Mouse (Mus musculus): Measurements from ENCODE around the gene Rffl.

The Rffl gene

DNA sequence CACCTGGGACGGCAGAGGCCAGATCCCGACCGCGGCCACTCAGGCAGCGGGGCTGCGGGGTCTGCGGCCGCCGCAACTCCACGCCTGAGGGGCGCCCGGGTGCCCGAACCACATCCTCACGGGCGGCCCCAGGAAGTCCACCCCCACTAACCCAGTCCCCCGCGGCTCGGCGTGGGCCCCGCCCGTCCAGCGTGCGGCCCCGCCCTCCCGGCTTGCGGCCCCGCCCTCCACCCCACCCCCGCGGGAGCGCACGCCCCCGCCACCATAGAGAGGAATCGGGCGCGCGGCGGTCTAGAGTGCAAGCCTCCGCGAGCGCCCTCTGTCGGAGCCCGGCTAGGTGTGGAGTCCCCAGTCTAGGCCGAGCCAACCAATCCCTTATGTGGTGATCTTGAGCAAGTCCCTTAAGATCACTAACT, at the start of gene Rffl:
Gene Rffl (minus strand): TSS at position 180 of the 416 bp plus-strand sequence.
- peak; percentile 88 to 92 for DNase-seq (ENCODE audit: low spot score in 2 of 2)

DNA sequence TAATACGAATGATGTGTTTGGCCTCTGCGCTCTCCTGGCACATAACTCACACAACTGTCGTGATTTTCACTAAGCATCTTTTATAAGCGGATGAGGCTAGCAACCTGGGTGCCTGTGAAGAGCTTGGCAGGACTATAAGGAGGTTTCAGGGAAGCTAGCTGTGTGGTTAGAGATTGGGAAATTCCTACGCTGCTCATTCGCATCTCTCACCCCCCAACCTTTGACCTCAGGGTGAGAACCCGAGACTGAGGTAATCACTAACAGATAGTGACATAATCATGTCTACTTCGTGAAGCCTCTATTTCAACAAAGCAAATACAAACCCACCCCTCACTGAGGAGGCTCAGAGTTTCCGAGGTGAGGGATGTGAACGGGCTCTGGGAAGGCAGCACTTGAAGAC, 49.8 kb upstream of the Rffl start:
- DNase-seq (ENCODE audit: low spot score in 2 of 2), result no peak

GRCm38 (mm10) chr11:82914711-82915352, 43.8 kb upstream of the Rffl start:
- peak; percentile 50 to 75 for DNase-seq (ENCODE audit: low spot score in 2 of 2)

DNA sequence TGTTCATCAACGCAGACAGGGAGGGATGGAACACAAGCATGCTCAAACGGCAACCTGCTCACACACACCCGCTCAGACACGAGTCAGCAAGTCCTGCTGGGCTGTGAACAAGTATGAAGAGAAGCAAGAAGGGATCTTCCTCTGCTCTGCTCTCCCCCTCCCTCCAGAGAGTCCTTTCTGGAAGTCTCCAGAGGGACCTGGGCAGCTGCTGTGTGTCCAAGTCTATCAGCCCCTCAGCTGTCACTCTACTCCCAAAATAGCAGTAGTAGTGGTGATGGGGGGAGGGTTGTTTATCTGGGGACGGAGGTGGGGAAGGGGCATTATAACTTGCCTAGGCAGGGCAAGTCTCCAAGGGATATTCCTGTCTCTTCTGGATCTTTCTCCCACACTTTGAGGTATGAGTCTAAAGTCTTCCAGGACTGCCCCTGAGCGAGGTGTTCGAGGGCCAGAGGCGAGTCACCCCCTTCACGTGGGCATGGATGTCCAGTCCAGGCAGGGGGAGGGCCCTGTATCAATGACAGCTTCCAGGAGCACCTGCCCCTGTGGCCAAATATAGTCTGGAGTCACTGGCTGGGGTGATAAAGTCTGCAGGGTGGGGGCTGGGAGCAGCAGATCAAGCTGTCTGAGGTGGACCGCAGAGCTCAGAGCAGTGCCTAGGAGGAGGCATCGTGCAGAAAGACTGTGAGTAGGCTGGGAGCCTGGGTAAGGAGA, 39.8 kb upstream of the Rffl start:
- no peak for DNase-seq (ENCODE audit: low spot score in 2 of 2)

DNA sequence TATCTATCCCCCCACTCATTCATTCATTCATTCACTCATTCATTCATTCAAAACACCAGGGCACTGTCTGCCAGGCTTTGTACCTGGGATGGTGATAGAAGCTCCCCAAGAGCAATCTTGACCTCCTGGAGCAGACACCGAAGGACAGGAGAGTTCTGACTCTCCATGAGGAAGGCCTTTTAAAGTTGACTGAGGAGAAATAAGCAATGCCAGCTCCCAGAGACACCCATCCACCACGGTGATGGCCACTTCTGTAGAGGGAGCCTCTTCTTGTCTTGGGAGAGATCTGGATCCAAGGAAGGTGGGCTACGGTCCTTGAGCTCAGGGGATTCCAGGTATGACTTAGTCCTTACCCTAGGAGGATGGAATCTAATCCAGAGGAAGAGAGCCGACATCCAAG, 39.2 kb upstream of the Rffl start, which contains the start of gene Unc45b:
Gene Unc45b (plus strand): TSS at position 301 of the 400 bp plus-strand sequence.
- no peak for DNase-seq (ENCODE audit: low spot score in 2 of 2)

DNA sequence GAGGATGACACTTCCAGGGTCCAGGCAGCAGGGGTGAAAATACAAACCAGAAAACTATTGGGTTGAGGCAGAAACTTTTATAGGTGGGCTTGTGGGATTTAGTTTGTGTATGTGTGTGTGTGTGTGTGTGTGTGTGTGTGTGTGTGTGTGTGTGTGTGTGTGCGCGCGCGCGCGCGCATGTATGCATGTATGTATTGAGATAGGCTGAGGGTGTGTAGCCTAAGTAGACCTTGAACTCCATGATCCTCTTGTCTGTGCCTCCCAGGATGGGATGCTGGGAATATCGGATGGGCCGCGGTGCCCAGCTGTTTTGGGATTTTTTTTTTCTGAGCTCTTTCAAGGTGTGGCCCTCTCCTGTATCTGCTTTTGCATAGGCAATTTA, 37.6 kb upstream of the Rffl start:
- no peak for DNase-seq (ENCODE audit: low spot score in 2 of 2)

DNA sequence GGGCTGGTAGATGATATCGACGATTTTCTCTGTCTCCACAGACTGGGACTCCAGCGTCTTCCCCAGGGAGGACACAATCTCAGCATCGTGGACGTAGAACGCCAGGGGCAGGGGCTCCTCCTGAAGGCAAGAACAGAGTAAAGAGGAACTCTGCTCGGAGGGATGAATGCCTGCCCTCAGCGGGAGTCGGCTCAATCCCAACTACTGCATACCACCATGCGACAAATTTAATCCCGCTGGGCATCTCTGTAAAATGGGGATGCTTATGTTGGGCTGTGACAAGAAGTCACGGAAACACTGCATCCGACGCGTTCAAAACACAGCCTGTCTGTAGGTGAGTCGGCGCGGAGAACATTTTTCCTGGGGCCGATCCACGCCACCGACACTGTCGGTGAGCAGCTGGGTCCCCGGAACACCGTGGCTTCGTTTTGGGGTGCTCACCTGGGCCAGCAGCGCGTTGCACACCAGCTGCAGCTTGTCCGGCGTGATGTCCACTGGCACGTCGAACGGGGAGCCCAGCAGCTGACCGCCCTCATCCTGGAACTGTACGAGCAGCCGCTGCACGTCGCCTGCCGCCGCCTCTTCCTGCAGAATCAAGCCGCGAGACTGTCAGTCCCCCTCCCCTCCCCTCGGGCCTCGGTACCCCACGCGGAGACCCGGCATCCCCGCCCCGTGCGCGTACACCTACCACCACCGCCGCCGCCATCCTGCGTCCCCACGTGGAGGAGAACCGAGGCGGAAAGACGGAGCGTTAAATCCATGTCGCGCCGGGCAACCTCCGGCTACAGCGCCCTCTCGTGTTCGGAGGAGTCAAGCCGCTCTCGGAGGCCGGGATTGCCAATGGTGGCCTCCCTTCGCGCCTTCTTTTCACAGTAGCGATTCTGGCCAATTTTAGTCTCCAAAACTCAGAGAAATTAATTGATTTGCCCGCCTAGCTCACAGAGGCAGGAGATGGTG, 36.9 kb upstream of the Rffl start, which contains the start of gene Nle1:
Gene Nle1 (minus strand): TSS at position 761 of the 957 bp plus-strand sequence.
- peak; percentile 89 to 93 for DNase-seq (ENCODE audit: low spot score in 2 of 2)

DNA sequence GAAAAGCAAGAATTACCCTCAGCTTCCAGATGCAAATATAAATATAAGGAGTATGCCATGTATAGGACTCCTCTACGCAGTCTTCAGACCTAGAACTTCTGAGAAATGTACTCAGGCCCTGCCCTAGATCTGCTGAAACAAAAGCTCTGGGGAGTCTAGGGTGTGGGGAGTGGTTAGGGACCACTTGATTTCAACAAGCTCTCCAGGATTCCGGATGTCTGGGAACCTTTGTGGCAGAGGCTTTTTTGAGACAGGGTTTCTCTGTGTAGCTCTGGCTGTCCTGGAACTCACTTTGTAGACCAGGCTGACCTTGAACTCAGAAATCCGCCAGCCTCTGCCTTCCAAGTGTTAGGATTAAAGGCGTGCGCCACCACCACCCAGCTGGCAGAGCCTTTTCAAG, 34.8 kb upstream of the Rffl start:
- DNase-seq (ENCODE audit: low spot score in 2 of 2), result no peak

GRCm38 (mm10) chr11:82904952-82905351, 33.9 kb upstream of the Rffl start:
- no peak for DNase-seq (ENCODE audit: low spot score in 2 of 2)

- DNase-seq (ENCODE audit: low spot score in 2 of 2), result no peak
Measured at GRCm38 (mm10) chr11:82901606-82902310, 30.7 kb upstream of the Rffl start.

DNA sequence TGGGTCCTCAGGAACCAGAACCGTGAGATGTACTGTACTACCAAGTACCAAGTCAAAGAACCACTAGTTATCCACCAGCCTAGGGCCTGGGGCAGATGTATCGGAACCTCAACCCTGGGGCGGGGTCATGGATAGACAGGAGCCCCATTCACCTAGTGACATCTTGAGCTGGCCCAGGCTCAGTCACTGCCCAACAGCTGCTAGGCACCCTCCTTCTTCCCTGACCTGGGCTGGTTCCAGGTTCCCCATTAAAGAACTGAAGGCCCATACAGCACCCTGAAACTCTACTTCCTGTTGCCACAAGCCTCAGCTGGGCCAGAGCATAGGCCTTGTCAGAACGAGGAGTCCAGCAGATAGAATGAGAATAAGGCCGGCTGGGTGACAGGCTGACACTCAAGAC, 28.7 kb upstream of the Rffl start:
- no peak for DNase-seq (ENCODE audit: low spot score in 2 of 2)

GRCm38 (mm10) chr11:82897478-82897877, 26.5 kb upstream of the Rffl start:
- DNase-seq (ENCODE audit: low spot score in 2 of 2), result no peak

DNA sequence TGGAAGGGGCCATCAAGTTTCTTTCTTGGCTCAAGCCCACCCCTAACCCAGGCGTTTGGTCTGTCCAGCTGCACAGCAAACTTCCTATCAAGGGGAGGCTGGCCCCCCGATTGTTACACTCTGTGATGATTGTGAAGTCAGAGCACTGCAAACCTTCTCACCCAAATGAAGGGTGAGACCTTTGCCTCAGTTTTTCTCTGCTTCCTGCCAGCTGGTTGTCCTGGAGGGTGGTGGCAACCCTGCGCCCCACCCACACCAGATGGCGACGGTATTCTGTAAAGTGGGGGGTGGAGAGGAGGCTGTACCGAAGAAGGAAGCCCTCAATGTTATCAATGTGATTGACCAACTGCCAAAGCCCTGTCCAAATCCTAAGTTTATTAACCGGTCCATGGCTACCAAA, 20.9 kb upstream of the Rffl start, which contains the start of gene Fndc8:
Gene Fndc8 (plus strand): TSS at position 189 of the 400 bp plus-strand sequence.
- DNase-seq (ENCODE audit: low spot score in 2 of 2), result no peak

GRCm38 (mm10) chr11:82890342-82890762, 19.3 kb upstream of the Rffl start, which contains the start of gene Rad51d:
Gene Rad51d, minus strand, starts transcription at chr11:82890614.
- peak; percentile 93 to 94 for DNase-seq (ENCODE audit: low spot score in 2 of 2)

GRCm38 (mm10) chr11:82889524-82890341, 18.7 kb upstream of the Rffl start:
- DNase-seq (ENCODE audit: low spot score in 2 of 2), result peak; percentile 6 to 9

GRCm38 (mm10) chr11:82888491-82888946, 17.5 kb upstream of the Rffl start:
- DNase-seq (ENCODE audit: low spot score in 2 of 2), result peak in 1 of 2 experiments; percentile 32

DNA sequence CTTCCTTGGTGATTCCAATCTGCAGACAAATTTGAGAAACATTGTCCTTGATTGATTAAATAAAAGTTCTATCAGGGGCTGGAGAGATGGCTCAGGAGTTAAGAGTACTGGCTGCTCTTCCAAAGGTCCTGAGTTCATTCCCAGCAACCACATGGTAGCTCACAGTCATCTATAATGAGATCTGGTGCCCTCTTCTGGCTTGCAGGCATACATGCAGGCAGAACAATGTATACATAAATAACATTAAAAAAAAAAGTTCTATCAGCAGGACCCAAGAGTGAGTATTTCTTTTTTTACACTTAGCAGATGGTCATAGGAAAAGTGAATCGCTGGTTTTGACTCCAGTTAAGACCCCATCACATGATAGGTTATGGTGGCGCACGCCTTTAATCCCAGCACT, 15.5 kb upstream of the Rffl start:
- DNase-seq (ENCODE audit: low spot score in 2 of 2), result no peak

- DNase-seq (ENCODE audit: low spot score in 2 of 2), result no peak
Measured at GRCm38 (mm10) chr11:82883180-82883579, 12.2 kb upstream of the Rffl start.

GRCm38 (mm10) chr11:82877726-82878344, 6.8 kb upstream of the Rffl start:
- DNase-seq (ENCODE audit: low spot score in 2 of 2), result no peak

DNA sequence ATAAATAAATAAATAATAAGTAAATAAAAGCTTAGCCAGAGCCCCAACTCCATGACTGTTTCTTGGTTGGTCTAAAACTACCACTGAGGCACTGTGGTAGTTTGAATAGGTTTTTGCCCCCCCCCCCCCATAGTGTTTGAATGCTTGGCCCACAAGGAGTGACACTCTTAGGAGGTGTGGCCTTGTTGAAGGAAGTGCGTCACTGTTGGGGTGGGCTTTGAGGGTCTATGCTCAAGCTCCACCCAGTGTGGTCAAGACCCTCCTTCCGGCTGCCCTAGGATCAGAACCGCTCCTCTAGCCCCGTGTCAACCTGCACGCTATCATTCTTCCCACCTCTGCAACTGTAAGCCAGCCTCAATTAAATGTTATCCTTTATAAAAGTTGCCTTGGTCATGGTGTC, 4.6 kb upstream of the Rffl start:
- no peak for DNase-seq (ENCODE audit: low spot score in 2 of 2)

Data from urinary bladder, postnatal 36 days (tissue).